Mouse (Mus musculus) limb, embryonic 11.5 days (tissue): ENCODE measurements around the gene Ubap2l. TPM values are rescaled to one million over a fixed set of nuclear protein-coding genes. Genes with fewer than 3 reads are reported as not detected.

Source experiments
- ATAC-seq: fragments of 200-750 bp; cut with Nextera tagmentation; 2 replicates; pipeline ENCODE4 v1.8.0; 2017; ENCODE audit warnings: low read depth; ENCODE audit not compliant: insufficient number of reproducible peaks, low FRiP score, low TSS enrichment
- DNase-seq: peaks from one replicate; pipeline ENCODE4 v3.0.0-alpha.2; 2015; ENCODE audit warnings: low spot score
- H3K27ac ChIP-seq: fragments of 300-500 bp; sonication (generic); replicated peaks from 2 replicates; pipeline ENCODE4 v1.5.1; 2014; ENCODE audit warnings: low read depth, mild to moderate bottlenecking, low read length
- H3K27me3 ChIP-seq: fragments of 300-500 bp; sonication (generic); 2 replicates; pipeline ENCODE4 v1.6.1; 2014; ENCODE audit warnings: mild to moderate bottlenecking, low read length, mixed read lengths; ENCODE audit not compliant: control insufficient read depth, insufficient read depth
- H3K36me3 ChIP-seq: fragments of 300-500 bp; sonication (generic); 2 replicates; pipeline ENCODE4 v1.6.1; 2014; ENCODE audit warnings: mild to moderate bottlenecking, low read length, moderate library complexity, mixed read lengths; ENCODE audit not compliant: control insufficient read depth, insufficient read depth
- H3K4me1 ChIP-seq: fragments of 300-500 bp; sonication (generic); 2 replicates; pipeline ENCODE4 v1.6.1; 2014; ENCODE audit warnings: low read length, mixed read lengths; ENCODE audit not compliant: control insufficient read depth, insufficient read depth
- H3K4me2 ChIP-seq: fragments of 300-500 bp; sonication (generic); 2 replicates; pipeline ENCODE4 v1.6.1; 2014; ENCODE audit warnings: low read depth, mild to moderate bottlenecking, moderate library complexity; ENCODE audit not compliant: severe bottlenecking
- H3K4me3 ChIP-seq: fragments of 300-500 bp; sonication (generic); 2 replicates; pipeline ENCODE4 v1.5.1; 2014; ENCODE audit warnings: low read depth, low read length
- H3K9ac ChIP-seq: fragments of 300-500 bp; sonication (generic); 2 replicates; pipeline ENCODE4 v1.6.1; 2014; ENCODE audit warnings: mild to moderate bottlenecking, low read length
- H3K9me3 ChIP-seq: fragments of 300-500 bp; sonication (generic); 2 replicates; pipeline ENCODE4 v1.6.1; 2016; ENCODE audit warnings: low read length; ENCODE audit not compliant: control insufficient read depth
- WGBS: fragments of 180-500 bp; shearing (Covaris S2); extraction: QIAGEN DNeasy Blood & Tissue Kit; methylation state at CpG from one replicate; pipeline ENCODE4 v1.1.7; 2014; 5-methylcytosine and 5-hydroxymethylcytosine counted together
- polyA plus RNA-seq: library from polyadenylated mRNA; unstranded; fragments of >200 nt; fragmentation: Nextera tagmentation; extraction: Ambion mirVana; gene quantifications from 2 replicates; pipeline ENCODE4 v1.2.1, GENCODE M21; 2014

Gene Ubap2l
- polyA plus RNA-seq = 238 and 289 TPM in 2 replicates

DNA sequence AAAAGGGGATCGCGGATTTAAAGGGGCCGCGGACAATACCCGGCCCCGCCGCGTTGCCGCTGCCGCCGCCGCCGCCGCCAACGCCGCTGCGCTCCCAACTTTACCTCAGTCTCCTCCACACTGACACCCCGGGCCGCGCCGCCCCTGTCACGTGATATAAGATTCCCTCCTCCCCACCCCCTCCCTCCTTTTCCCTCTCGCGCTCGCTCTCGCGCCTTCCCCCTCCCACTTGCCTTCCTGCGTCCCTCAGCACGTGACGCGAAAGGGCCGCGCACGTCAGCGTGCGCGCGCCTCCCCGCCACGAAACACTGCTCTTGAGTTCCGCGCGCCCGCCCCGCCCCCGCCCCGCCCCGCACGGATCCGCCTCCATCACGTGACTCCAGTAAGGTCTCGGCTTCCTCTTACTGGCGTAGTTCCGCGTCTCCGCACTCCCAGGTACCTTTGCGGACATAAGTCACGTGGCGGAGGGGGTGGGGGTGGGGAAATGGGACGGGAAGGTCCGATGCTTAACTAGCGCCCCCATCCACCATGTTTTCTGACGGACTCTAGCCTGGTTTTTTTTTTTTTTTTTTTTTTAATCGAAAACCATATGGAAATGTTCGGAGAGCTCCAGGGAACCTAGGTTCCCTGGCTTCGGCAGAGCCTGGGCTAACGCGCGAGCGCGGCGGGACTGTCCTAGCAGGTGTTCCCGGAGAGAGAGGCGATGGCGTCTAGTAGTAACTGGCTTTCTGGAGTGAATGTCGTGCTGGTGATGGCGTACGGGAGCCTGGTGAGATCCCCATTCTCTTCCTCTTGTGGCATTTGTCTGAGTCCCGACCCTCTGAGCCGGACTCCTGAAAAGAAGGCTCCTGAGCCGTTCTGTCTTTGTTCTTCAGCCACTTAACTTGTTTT, at the start of gene Ubap2l:
Gene Ubap2l, minus strand, starts transcription at position 278 of the 891 bp plus-strand sequence.
- peak within 1 kb of the TSS; percentile 88 for H3K27ac ChIP-seq
- H3K4me2 ChIP-seq = peak within 1 kb of the TSS; percentile 54
- peak within 1 kb of the TSS; percentile 61 for H3K4me3 ChIP-seq
- no peaks in the 10 kb centered on the region for H3K9me3 ChIP-seq
- DNase-seq (peak; percentile 98), ATAC-seq (peak; percentile 94)
- H3K9ac ChIP-seq = peak within 1 kb of the TSS; percentile 83
- peaks cover 8% of the 10 kb centered on the region; the same call in 1 of the 2 replicates for H3K36me3 ChIP-seq
- H3K4me1 ChIP-seq = 0 out of 2 replicates have a peak, but pooled peaks cover 5% of the 10 kb centered on the region
- WGBS = under 1% methylated on average over 81 of the region's 81 CpGs
- H3K27me3 ChIP-seq = no peaks in the 10 kb centered on the region

DNA sequence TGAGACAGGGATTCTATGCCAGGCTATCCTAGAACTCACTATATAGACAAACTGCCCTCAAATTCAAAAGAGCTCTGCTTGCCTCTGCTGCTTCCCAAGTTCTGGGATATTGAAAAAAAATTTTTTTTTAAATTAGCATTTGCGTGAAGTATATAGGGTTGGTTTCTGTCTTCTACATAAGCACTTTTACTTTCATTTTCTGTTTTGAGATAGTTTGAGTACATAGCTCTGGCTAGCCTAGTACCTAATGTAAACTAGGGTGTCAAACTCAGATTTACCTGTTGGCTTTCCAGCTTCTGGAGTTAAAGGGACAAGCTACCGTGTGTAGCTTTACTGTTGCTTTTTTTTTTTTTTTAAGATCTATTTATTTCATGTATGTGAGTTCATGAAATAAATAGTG, 49.2 kb upstream of the Ubap2l start:
- Histone ChIP-seq H3K9me3 (no peaks in the 10 kb centered on the region), H3K9ac (no peak overlapping the region), H3K4me1 (no peaks in the 10 kb centered on the region), H3K36me3 (peaks cover 11% of the 10 kb centered on the region; the same call in 1 of the 2 replicates), H3K27ac (no peak overlapping the region), H3K27me3 (no peaks in the 10 kb centered on the region), H3K4me3 (no peak overlapping the region), H3K4me2 (no peak overlapping the region)
- 94% methylated on average over 2 of the region's 2 CpGs for WGBS
- DNase-seq (no peak), ATAC-seq (no peak)

DNA sequence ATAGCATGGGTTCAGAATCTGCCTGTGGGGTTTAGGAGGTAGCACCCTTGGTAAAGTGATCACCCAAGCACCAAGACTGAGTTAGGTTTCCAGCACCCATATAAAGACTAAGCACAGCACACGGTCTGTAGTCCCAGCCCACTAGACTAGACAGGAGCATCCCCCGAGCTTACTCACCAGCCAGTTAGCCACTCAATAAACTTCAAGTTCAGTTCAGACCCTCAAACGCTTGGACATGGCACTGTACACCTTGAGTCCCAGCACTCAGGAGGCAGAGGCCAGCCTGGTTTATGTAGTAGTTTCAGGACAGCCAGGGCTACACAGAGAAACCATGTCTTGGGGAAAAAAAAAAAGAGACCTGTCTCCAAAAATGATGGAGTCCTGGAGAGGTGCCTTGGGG, 48.6 kb upstream of the Ubap2l start:
- WGBS = 93% methylated on average over 3 of the region's 3 CpGs
- H3K9me3 ChIP-seq = no peaks in the 10 kb centered on the region
- no peak overlapping the region for H3K27ac ChIP-seq
- ATAC-seq (no peak), DNase-seq (no peak)
- no peaks in the 10 kb centered on the region for H3K27me3 ChIP-seq
- H3K4me1 ChIP-seq = no peaks in the 10 kb centered on the region
- H3K36me3 ChIP-seq = peaks cover 13% of the 10 kb centered on the region; the same call in 1 of the 2 replicates
- no peak overlapping the region for H3K9ac ChIP-seq
- H3K4me3 ChIP-seq = no peak overlapping the region
- no peak overlapping the region for H3K4me2 ChIP-seq

DNA sequence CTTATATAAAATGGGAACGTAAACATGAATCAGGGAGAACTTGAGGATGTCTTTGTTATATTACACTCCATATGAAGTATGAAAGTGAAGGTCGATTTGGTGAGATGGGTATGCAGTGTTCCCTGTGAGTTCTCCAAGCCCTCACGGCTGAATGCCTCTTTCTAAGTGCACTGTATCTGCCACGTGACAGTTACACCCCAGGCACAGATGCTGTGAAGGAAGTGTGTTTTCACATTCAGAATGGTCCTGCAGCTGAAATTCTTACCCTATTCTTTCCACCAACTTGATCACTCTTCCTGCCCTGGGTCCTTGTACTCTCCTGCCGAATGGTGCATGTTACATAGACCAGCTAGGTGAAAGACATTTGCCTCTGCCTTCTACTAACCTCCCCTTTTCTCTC, 45.5 kb upstream of the Ubap2l start:
- no peak for DNase-seq
- Histone ChIP-seq H3K27ac (no peak overlapping the region), H3K27me3 (no peaks in the 10 kb centered on the region), H3K36me3 (peaks cover 22% of the 10 kb centered on the region; the same call in 1 of the 2 replicates), H3K4me2 (no peak overlapping the region), H3K9ac (no peak overlapping the region), H3K4me3 (no peak overlapping the region), H3K4me1 (no peaks in the 10 kb centered on the region), H3K9me3 (no peaks in the 10 kb centered on the region)
- 92% methylated on average over 5 of the region's 5 CpGs for WGBS
- no peak for ATAC-seq

DNA sequence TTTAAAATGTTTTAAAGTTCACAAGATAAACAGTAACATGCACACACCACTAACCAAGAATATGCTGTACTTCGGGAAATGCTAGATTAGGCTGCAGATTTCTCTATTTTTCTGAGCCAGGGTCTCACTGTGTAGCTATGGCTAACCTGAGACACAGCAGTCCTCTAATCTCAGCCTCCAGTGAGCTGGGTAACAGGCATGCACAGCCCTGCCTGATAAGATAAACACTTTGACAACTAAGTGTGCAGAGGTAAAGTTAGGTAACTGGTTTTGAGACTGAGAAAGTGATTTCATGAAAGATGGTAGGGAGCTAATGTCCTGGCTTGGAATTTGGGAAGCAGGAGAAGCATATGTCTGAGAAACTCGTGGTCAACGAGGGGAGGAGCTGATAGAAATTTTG, 42.0 kb upstream of the Ubap2l start:
- Histone ChIP-seq H3K27me3 (no peaks in the 10 kb centered on the region), H3K4me3 (no peak overlapping the region), H3K9ac (no peak overlapping the region), H3K4me1 (no peaks in the 10 kb centered on the region), H3K9me3 (no peaks in the 10 kb centered on the region), H3K4me2 (no peak overlapping the region), H3K27ac (no peak overlapping the region), H3K36me3 (peaks cover 37% of the 10 kb centered on the region)
- ATAC-seq = no peak
- DNase-seq = no peak
- WGBS = 97% methylated on average over 3 of the region's 3 CpGs

DNA sequence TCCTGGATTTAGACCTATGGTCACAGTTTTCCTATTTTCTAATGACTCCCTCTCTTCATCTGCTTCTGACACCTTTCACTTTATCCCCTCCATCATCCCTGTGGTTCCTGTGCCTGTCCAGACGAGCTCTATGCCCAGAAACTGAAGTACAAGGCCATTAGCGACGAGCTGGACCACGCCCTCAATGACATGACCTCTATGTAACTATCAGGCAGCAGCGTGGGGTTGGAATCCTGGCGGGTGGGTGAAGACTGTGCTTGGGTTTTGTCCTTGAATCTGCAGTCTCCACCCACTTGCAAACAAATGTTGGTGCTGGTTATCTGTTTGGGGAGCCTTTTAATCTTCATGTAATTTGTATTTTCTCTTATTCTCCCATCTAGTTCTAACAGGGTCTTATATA, 38.5 kb upstream of the Ubap2l start:
- Histone ChIP-seq H3K27ac (no peak overlapping the region), H3K4me1 (no peaks in the 10 kb centered on the region), H3K36me3 (peaks cover 42% of the 10 kb centered on the region), H3K4me2 (no peak overlapping the region), H3K27me3 (no peaks in the 10 kb centered on the region), H3K9me3 (no peaks in the 10 kb centered on the region), H3K9ac (no peak overlapping the region), H3K4me3 (no peak overlapping the region)
- WGBS = 91% methylated on average over 6 of the region's 6 CpGs
- DNase-seq = no peak
- no peak for ATAC-seq

DNA sequence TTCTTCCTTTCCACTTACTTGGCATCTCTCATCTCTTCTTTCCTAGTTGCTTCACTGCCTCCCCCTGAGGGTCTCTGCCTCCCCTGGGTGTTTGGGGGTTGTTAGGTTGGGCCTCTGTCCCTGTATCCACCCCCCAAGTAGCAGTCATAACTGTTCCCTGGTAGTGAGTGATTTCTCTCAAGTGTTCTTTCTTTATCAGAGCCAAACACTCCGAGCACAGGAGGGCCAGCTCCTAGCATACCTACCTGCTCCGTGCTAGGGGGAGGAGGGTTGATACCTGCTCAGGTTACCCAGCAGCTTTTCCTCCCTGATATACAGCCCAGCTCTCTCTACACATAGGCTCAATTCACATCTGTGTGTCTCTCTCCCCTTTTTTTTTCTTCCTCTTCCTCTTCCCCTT, 36.2 kb upstream of the Ubap2l start:
- H3K9ac ChIP-seq = no peak overlapping the region
- H3K36me3 ChIP-seq = peaks cover 39% of the 10 kb centered on the region
- 97% methylated on average over 2 of the region's 2 CpGs for WGBS
- DNase-seq (no peak), ATAC-seq (no peak)
- no peak overlapping the region for H3K4me2 ChIP-seq
- no peaks in the 10 kb centered on the region for H3K9me3 ChIP-seq
- H3K27ac ChIP-seq = no peak overlapping the region
- no peak overlapping the region for H3K4me3 ChIP-seq
- H3K4me1 ChIP-seq = peaks cover 4% of the 10 kb centered on the region; the same call in 1 of the 2 replicates
- H3K27me3 ChIP-seq = no peaks in the 10 kb centered on the region

DNA sequence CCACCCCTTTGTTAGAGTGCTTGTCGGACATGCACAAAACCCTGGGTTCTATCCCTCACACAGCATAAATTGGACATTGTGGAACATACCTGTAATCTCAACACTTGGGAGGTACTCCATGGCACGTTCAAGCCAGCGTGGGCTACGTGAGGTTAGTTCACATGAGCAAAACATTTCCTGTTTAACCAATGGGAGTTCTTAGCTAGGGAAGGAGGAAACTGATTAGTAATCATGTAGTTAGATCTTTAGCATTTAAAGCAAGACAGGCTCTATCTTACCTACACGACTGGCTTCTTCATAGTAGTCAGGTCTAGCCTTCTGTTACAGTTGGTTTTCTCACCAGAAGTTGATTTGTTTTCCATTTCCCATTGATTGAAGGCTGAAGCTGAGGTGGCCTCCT, 33.6 kb upstream of the Ubap2l start:
- Histone ChIP-seq H3K4me1 (peaks cover 15% of the 10 kb centered on the region), H3K4me2 (no peak overlapping the region), H3K9me3 (no peaks in the 10 kb centered on the region), H3K9ac (no peak overlapping the region), H3K4me3 (no peak overlapping the region), H3K27ac (no peak overlapping the region), H3K36me3 (peaks cover 26% of the 10 kb centered on the region), H3K27me3 (no peaks in the 10 kb centered on the region)
- WGBS = 93% methylated on average over 5 of the region's 5 CpGs
- no peak for DNase-seq
- ATAC-seq = no peak
